Mouse (Mus musculus): Measurements from ENCODE around the gene Golga7b.

DNA sequence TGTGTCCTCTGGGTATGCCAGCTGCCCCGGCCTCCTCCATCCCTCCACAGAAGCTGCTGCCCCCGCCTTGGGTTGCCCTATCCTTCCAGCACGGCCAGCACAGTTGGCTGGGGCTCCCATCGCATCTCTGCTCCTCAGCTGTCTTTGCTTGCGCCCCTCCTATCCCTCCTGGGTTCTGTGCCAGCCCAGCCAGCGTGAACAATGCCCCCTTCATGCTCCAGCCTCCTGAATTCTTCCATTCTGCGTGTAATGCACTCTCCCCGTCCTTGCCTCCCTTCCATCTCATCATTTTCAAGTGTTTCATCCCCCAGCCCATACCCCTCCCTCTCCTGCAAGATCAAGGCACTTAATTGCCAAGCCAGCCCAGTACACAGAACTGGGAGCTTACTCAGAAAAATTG is 69.6 kb downstream of the Golga7b start:
- TF ChIP-seq POLR2A (IDR thresholded peaks at IDR 0.05; ENCODE audit: borderline replicate concordance, insufficient read depth, low read length) (no peak), CTCF (IDR thresholded peaks at IDR 0.05; ENCODE audit: borderline replicate concordance, insufficient read depth, low read depth, low read length) (no peak)
